Mouse (Mus musculus) myocyte (in vitro differentiated cells): ENCODE data around the gene Samd4b. TPM values are rescaled to one million over a fixed set of nuclear protein-coding genes. Genes with fewer than 3 reads are reported as not detected.
A peak's percentile ranks its signal among the peaks of the same experiment; 100 is the strongest.

Experiments
- H3K27me3 ChIP-seq: one replicate; pipeline ENCODE4 v1.6.1; 2011; ENCODE audit not compliant: control insufficient read depth, insufficient read depth, insufficient read length
- H3K36me3 ChIP-seq: one replicate; pipeline ENCODE4 v1.6.1; 2011; ENCODE audit not compliant: control insufficient read depth, insufficient read depth
- H3K4me2 ChIP-seq: one replicate; pipeline ENCODE4 v1.6.1; 2011; ENCODE audit warnings: low read depth, control low read depth
- H3K4me3 ChIP-seq: one replicate; pipeline ENCODE4 v1.5.1; 2011; ENCODE audit warnings: mild to moderate bottlenecking, control low read depth, moderate library complexity
- H3K79me2 ChIP-seq: one replicate; pipeline ENCODE4 v1.6.1; 2011; ENCODE audit not compliant: control insufficient read depth, insufficient read depth
- H3ac ChIP-seq: one replicate; pipeline ENCODE4 v1.6.1; 2011; ENCODE audit not compliant: control insufficient read depth, insufficient read length
- CEBPB ChIP-seq: IDR thresholded peaks from 2 replicates; pipeline ENCODE4 v1.6.1; 2011; ENCODE audit warnings: mild to moderate bottlenecking, moderate library complexity; ENCODE audit not compliant: poor library complexity, insufficient read depth, severe bottlenecking
- E2F4 ChIP-seq: IDR thresholded peaks from one replicate; pipeline ENCODE4 v1.6.1; 2011; ENCODE audit warnings: mild to moderate bottlenecking, control low read depth, moderate library complexity; ENCODE audit not compliant: insufficient read depth
- MAX ChIP-seq: IDR thresholded peaks from one replicate; pipeline ENCODE4 v1.6.1; 2011; ENCODE audit warnings: low read depth, mild to moderate bottlenecking, control low read depth
- MYOD1 ChIP-seq, 3 experiments: IDR thresholded peaks; one replicate each; pipeline ENCODE4 v1.6.1; 2011; ENCODE audit warnings: control low read depth in 2 of 3, low read depth in 2 of 3, mild to moderate bottlenecking in 2 of 3, moderate library complexity in 1 of 3; ENCODE audit not compliant: insufficient read length in 2 of 3, control insufficient read depth in 1 of 3
- MYOG ChIP-seq, 3 experiments: IDR thresholded peaks; one replicate each; pipeline ENCODE4 v1.6.1; 2011; ENCODE audit warnings: control low read depth in 2 of 3, low read depth in 2 of 3, mild to moderate bottlenecking in 2 of 3; ENCODE audit not compliant: insufficient read length in 2 of 3, control insufficient read depth in 1 of 3, insufficient read depth in 1 of 3
- POLR2A ChIP-seq: IDR thresholded peaks from one replicate; pipeline ENCODE4 v1.6.1; 2011; ENCODE audit warnings: low read depth, mild to moderate bottlenecking, control low read depth, moderate library complexity; ENCODE audit not compliant: insufficient read length
- POLR2AphosphoS2 ChIP-seq: IDR thresholded peaks from one replicate; pipeline ENCODE4 v1.6.1; 2011; ENCODE audit warnings: low read depth, control low read depth; ENCODE audit not compliant: insufficient read length
- REST ChIP-seq: IDR thresholded peaks from one replicate; pipeline ENCODE4 v1.6.1; 2011; ENCODE audit warnings: mild to moderate bottlenecking, control low read depth, moderate library complexity; ENCODE audit not compliant: insufficient read depth, insufficient read length
- SRF ChIP-seq: IDR thresholded peaks from one replicate; pipeline ENCODE4 v1.6.1; 2011; ENCODE audit warnings: low read depth; ENCODE audit not compliant: control insufficient read depth, insufficient read length
- TCF12 ChIP-seq: IDR thresholded peaks from one replicate; pipeline ENCODE4 v1.6.1; 2011; ENCODE audit warnings: mild to moderate bottlenecking, control low read depth; ENCODE audit not compliant: poor library complexity, insufficient read depth, severe bottlenecking
- TCF3 ChIP-seq: IDR thresholded peaks from one replicate; pipeline ENCODE4 v1.6.1; 2011; ENCODE audit warnings: low read depth, control low read depth; ENCODE audit not compliant: insufficient read length
- USF1 ChIP-seq: IDR thresholded peaks from one replicate; pipeline ENCODE4 v1.6.1; 2011; ENCODE audit warnings: low read depth, mild to moderate bottlenecking, control low read depth, moderate library complexity
- polyA plus RNA-seq: library from polyadenylated mRNA; unstranded; fragments of >200 nt; fragmentation: generic; extraction: Trizol; gene quantifications from one replicate; pipeline ENCODE4 v1.2.1, GENCODE M21; 2012; ENCODE audit warnings: missing spikeins

Gene Samd4b
- polyA plus RNA-seq, 1 experiment, result 29.4 TPM

GRCm38 (mm10) chr7:28382981-28383396 lies 215.0 kb downstream of the Samd4b start:
- peaks cover 5% of the 10 kb centered on the region for H3K79me2 ChIP-seq
- TF ChIP-seq MYOG (IDR thresholded peaks at IDR 0.05; ENCODE audit: control insufficient read depth in 1 of 3, insufficient read depth in 1 of 3, insufficient read length in 2 of 3, low read depth in 2 of 3) (peak in 2 of 3 experiments; percentile 27 to 66), REST (no peak), CEBPB (0 out of 2 replicates have a peak, but pooled peaks have one; percentile 8), SRF (no peak), MYOD1 (IDR thresholded peaks at IDR 0.05; ENCODE audit: control insufficient read depth in 1 of 3, insufficient read length in 2 of 3, low read depth in 2 of 3) (peak in 2 of 3 experiments; percentile 1 to 3), POLR2A (peak; percentile 12), E2F4 (no peak), POLR2AphosphoS2 (peak; percentile 31), USF1 (peak; percentile 75)
- peak overlapping the region; percentile 92 for H3K4me2 ChIP-seq
- peak overlapping the region; percentile 30 for H3K4me3 ChIP-seq
- H3K36me3 ChIP-seq, result no peaks in the 10 kb centered on the region
- no peaks in the 10 kb centered on the region for H3K27me3 ChIP-seq
- H3ac ChIP-seq, result no peak overlapping the region

- Histone ChIP-seq H3K79me2 (peaks cover 11% of the 10 kb centered on the region), H3K36me3 (no peaks in the 10 kb centered on the region), H3K4me3 (peak overlapping the region; percentile 30), H3K27me3 (no peaks in the 10 kb centered on the region), H3ac (peak overlapping the region; percentile 9), H3K4me2 (peak overlapping the region; percentile 92)
- TF ChIP-seq MYOD1 (IDR thresholded peaks at IDR 0.05; ENCODE audit: control insufficient read depth in 1 of 3, insufficient read length in 2 of 3, low read depth in 2 of 3), result peak in 1 of 3 experiments; percentile 55
- TF ChIP-seq E2F4, result no peak
- no peak for TF ChIP-seq TCF3
- TF ChIP-seq REST, result no peak
- TF ChIP-seq USF1, result no peak
- no peak for TF ChIP-seq CEBPB
- TF ChIP-seq SRF, result no peak
- TF ChIP-seq MYOG (IDR thresholded peaks at IDR 0.05; ENCODE audit: control insufficient read depth in 1 of 3, insufficient read depth in 1 of 3, insufficient read length in 2 of 3, low read depth in 2 of 3), result peak in 1 of 3 experiments; percentile 38
- TF ChIP-seq TCF12, result no peak
- peak; percentile 35 for TF ChIP-seq POLR2A
- no peak for TF ChIP-seq MAX
- TF ChIP-seq POLR2AphosphoS2, result peak; percentile 52
Measured at GRCm38 (mm10) chr7:28382347-28382951, 215.5 kb downstream of the Samd4b start.

GRCm38 (mm10) chr7:28381938-28382337 lies 216.0 kb downstream of the Samd4b start:
- no peaks in the 10 kb centered on the region for H3K36me3 ChIP-seq
- H3K4me3 ChIP-seq, result peak overlapping the region; percentile 30
- H3K4me2 ChIP-seq, result peak overlapping the region; percentile 92
- H3K79me2 ChIP-seq, result peaks cover 16% of the 10 kb centered on the region
- no peaks in the 10 kb centered on the region for H3K27me3 ChIP-seq
- H3ac ChIP-seq, result peak overlapping the region; percentile 9
- TF ChIP-seq POLR2A (peak; percentile 47), USF1 (no peak)

GRCm38 (mm10) chr7:28381017-28381790 lies 216.7 kb downstream of the Samd4b start:
- H3K36me3 ChIP-seq, result no peaks in the 10 kb centered on the region
- peak overlapping the region; percentile 92 for H3K4me2 ChIP-seq
- H3ac ChIP-seq, result peak overlapping the region; percentile 9
- H3K79me2 ChIP-seq, result peaks cover 23% of the 10 kb centered on the region
- no peaks in the 10 kb centered on the region for H3K27me3 ChIP-seq
- TF ChIP-seq POLR2A (peak; percentile 6), POLR2AphosphoS2 (no peak), MYOG (IDR thresholded peaks at IDR 0.05; ENCODE audit: control insufficient read depth in 1 of 3, insufficient read depth in 1 of 3, insufficient read length in 2 of 3, low read depth in 2 of 3) (peak in 1 of 3 experiments; percentile 38)
- H3K4me3 ChIP-seq, result peak overlapping the region; percentile 30

- TF ChIP-seq REST (no peak), MYOG (IDR thresholded peaks at IDR 0.05; ENCODE audit: control insufficient read depth in 1 of 3, insufficient read depth in 1 of 3, insufficient read length in 2 of 3, low read depth in 2 of 3) (no peak), TCF3 (no peak), MYOD1 (IDR thresholded peaks at IDR 0.05; ENCODE audit: control insufficient read depth in 1 of 3, insufficient read length in 2 of 3, low read depth in 2 of 3) (no peak), E2F4 (no peak), POLR2AphosphoS2 (no peak), USF1 (no peak), POLR2A (no peak), SRF (no peak), CEBPB (no peak), TCF12 (no peak), MAX (no peak)
Measured at GRCm38 (mm10) chr7:28380237-28381016, 217.5 kb downstream of the Samd4b start, which contains the start of gene Zfp36. Gene Zfp36 (minus strand): TSS chr7:28380253.

More at GRCm38 (mm10) chr7:28380237-28381016, 217.5 kb downstream of the Samd4b start, which contains the start of gene Zfp36:
- Histone ChIP-seq H3K79me2 (peaks cover 27% of the 10 kb centered on the region), H3K27me3 (no peaks in the 10 kb centered on the region), H3K4me2 (peak within 1 kb of the TSS; percentile 100), H3K36me3 (no peaks in the 10 kb centered on the region), H3ac (peak within 1 kb of the TSS; percentile 81), H3K4me3 (peak within 1 kb of the TSS; percentile 96)
